Mouse (Mus musculus) T-cell, adult 2 months (primary cell): ENCODE data around the gene Omt2a.
"Not testable (repeated sequence)": the region's sequence is repeated elsewhere in the genome, so short reads cannot be mapped to it uniquely, and the experiment has no call there.

ENCODE experiments used
- DNase-seq: peaks from one replicate; pipeline ENCODE4 v3.0.0; 2022; ENCODE audit warnings: low spot score

Omt2a gene

DNA sequence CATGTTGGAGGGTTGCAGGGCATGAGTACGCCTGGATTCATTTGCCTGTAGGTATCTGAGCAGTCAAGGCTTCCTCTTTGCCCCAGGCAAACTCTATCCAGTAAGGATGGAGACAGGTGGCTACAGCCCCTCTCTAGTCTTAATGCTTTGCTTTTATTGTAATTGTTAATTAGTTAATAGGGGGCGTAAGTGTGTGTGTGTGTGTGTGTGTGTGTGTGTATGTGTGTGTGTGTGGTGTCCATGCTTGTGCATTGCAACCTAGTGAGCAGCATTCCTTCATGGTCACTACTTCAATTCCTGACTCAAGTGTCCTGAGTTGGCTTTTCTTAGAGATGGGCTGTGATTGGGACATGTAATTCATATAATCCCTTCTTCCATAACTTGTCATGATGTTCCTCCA, at the start of gene Omt2a:
Gene Omt2a (minus strand): TSS at position 101 of the 400 bp plus-strand sequence.
- no peak for DNase-seq

DNA sequence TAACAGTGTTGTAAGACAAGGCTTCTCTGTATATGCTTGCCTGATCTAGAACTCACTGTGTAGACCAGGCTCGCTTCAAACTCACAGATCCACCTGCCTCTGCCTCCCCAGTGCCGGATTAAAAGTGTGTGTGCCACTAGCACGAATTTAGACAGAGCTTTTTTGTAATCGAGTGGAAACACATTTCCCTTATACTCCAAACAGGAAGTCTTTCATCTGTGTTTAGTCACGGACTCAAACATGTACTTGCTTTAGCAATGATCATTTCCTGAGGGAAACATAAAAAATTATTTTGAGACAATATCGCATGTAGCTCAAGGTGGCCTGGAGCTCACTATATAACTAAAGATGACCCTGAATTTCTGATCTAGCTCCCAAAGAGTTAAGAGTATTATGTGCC, 48.8 kb upstream of the Omt2a start:
- DNase-seq: no peak

DNA sequence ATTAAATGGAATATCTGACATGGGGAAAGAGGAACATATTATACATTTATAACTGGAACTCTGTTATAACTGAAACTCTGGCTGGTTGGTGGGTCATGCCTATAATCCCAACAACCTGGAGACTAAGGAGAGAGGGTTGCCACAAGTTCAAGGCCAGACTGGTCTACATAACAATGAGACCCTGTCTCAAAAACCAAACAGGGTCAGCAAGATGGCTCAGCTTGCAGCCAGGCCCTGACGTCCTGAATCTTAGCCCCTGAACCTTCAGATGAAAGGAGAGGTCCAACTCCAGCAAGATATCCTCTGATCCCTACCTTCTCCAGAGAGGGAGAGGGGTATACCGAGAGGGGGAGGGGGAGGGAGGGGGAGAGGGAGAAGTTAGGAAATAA, 45.9 kb upstream of the Omt2a start:
- DNase-seq: no peak

DNA sequence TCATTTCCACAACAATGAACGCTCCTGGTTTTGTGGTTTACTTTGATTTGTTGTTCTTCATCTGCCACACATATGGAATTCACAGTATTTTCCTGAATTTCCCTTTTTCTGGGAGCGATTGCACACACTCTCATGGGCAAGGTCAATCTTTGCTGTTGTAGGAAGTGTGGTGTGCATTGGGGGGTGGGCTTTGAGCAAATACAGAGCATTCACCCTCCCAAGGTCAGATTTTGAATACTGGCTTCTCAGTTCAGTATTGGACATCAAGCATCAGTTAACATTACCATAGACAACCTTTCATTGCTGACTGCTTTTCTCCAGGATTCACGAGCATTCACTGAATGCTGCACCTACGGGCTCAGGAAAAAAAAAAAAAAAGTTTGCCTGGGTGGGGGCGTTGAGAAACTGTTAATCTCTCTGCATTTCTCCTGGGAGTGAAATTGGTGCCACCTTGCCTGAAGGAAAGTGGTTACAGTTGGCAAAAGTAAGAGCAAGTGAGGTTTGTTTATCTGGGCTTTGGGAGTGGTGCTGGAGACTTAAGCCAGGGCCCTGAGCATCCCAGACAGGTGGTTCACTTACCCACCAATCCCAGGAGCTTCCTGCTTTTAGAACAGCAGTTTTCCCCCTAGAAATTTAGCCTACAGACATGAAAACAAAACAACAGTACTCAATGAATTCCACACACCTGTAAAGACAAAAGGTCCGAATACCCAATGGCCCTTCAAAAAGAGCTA, 45.3 kb upstream of the Omt2a start:
- DNase-seq: no peak

DNA sequence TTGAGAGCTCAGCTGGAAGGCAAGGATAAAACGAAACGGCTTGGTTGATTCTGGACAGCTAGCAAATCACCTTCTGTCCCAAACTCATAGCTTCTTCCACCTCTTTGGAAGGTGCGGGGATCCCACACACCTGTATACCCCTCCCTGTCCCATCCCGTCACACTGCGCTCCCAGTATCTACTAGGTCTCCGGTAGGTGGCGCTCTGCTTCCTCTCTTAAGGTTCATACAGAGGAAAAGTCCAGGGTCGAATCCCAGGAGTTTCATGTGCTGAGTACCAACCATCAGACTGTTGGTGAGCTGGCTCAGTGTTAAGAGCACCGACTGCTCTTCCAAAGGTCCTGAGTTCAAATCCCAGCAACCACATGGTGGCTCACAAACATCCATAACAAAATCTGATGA, 43.5 kb upstream of the Omt2a start:
- peak; percentile 32 for DNase-seq

DNA sequence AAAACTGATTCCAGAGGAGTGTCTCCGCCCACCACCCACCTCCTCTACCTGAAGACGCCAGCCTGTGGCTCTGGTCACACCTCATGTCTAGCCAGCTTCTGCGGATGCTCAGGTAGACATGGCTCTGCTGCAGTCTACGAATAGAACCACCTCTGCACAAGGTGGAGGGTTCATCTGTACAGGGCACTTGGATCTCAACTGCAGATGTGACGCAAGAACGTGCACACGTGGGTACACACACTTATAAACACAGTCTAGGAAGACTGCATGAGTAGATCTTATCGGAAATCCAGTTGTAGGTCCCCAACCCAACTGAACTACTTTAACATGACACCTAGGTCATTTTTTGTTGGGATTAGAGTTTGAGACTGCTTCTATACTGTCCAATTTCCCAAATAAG, 41.0 kb upstream of the Omt2a start, which contains the start of gene Gsta2:
Gene Gsta2 (minus strand): TSS at position 178 of the 400 bp plus-strand sequence.
- DNase-seq: no peak

DNA sequence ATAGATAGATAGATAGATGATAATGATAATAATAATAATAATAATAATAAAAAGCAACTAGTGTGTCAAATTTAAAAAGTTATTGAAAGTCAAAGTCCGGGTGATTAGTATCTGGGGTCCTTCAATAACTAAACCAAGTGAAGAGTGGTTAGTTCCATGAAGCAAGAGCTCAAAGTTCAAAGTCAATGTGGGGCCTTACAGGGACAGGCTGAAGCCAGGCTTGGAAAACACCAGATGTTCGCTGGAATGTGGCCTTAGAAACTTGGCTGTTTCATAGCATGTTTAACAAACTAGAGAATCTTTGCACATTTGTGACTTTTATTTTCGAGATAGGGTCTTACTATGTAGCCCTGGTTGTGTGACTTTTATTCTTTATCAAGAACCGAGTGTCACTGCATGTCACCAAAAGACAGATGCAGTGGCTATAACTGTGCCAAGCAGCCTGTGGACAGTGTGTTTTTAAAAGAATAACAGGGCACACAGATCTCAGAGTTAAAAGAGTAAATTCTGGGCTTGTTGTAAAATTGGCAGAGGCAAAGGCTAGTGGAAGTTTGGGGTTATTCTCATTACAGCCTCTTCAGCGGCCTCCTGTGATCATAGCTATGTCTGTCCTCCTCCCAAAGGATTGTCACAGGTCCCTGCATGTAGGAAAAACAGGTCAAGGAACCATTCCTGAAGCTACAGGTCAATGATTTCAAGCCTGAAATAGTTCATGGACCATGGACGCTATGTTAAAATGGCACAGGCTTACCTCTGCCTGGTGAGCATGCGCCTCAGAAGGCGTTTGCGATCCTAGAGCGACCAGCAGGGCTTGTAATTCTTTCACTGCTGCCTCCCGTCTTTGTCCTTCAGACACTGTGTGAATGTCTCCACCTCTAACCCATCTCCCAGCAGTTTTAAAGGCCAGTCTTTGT, 40.3 kb upstream of the Omt2a start:
- no peak for DNase-seq

DNA sequence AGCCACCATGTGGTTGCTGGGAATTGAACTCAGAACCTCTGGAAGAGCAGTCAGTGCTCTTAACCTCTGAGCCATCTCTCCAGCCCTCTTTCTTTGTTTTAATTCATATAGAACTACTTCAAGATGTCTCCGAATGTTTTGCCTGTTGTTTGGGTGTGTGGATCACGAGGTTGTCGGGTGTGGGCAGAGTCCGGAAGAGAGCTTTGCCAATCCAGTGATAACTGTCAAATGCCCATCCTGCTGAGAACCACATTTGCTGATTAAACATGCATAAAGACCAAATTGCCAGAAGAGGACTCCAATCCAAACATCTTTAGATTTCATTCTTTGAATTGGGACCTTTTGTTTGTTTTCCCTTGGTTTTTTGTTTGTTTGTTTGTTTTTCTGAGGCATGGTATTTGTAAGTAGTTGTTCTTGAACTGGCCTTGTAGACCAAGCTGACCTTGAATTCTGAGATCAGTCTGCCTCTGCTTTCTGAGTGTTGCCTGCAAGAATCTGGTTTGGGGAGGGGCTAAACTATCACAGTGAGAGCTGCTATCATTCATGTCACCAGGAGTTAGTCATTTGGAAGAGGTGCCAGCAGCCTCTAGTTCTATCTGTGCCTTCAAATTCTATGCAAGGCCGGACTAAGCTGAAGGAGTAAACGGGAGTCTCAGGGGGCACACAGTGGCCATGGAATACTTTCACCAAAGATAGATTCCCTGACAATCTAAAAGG, 37.1 kb upstream of the Omt2a start:
- DNase-seq: no peak

DNA sequence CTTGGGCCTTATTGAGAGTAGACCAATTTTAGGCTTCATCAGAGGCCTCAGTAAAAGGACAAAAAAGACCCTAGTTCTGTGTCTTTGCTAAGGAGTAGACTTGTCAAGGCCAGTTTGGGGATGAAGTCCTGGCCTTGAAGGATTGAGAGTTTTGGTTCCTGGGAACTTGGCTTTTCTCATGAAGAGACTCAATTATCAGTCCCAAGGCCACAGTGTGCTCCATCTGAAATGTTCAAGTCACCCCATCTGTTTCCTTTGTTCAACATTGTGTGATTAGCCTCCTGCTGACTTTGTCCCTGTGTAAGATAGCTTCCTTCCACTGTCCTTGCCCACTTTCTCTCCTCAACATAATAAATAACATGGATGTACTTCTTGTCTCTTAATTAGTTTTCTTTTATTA, 35.4 kb upstream of the Omt2a start:
- not testable (repeated sequence) for DNase-seq

DNA sequence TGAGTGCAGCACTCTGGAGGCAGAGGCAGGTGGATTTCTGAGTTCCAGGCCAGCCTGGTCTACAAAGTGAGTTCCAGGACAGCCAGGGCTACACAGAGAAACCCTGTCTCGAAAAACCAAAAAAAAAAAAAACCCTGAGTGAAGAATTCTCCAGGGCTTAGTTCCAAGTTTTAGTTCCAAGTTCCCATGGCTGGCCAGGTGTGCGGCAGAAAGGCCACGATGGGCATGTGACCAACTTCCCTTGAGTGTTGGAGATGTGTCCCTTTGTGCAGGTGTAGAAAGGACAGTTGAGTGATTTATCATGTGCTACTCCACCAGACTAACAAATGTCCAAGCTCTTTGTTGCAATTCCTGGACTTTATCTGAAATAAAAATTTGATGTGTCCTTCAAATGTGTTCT, 34.5 kb upstream of the Omt2a start:
- not testable (repeated sequence) for DNase-seq

DNA sequence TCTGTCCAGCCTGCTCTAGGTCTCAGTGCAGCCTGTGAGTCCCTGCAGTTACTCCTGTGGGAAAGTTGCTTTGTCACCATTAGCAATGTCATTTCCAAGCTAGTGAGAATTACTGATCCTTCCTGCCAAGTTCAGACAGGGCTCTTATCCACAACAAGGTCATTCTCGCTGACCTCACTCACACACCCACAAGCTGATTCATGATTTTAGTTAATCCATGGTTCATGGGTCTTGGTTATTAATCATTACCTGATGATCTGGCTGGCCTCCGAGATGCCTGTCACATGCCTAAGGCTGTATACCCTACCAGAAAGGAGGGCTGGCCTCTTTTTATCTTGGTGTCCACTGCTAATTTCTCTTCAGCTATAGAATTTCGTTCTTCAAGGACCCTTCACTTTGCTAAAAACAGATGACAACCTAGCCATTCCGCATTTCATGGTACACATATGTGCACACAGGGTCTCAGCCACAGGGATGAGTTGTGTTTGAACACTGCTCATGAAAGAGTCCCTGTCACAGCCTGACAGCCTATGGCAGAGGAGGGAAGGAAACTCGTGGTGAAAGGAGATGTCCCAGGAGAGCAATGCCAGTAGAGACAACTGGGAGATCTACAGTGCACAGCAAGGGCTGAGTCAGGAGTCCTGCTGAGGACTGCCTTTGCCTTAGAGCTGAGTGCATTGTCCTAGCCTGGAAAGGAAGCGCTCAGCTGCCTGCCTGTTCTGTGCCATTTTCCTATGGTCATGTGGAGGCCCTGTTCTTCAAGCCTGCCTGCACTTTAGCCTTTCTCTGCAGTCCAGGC, 33.8 kb upstream of the Omt2a start:
- DNase-seq: not testable (repeated sequence)

DNA sequence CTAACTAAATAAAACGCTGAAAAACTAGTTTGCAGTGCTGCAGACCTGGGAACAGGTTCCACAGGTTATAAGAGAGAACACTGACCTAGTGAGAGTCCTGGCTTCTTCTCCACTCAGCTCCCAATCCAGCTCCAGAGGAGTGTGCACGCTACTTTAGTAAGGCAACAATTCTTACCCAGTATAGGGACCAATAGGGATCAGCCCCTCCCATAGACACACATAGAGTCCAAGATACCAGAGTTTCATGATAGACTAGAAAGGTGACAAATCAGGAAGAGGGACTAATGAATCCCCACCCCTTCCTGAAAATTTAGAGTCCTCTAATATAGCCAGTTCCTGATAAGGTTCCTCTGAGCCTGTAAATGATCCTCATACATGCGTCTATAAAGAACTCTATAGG, 32.4 kb upstream of the Omt2a start:
- DNase-seq: no peak

DNA sequence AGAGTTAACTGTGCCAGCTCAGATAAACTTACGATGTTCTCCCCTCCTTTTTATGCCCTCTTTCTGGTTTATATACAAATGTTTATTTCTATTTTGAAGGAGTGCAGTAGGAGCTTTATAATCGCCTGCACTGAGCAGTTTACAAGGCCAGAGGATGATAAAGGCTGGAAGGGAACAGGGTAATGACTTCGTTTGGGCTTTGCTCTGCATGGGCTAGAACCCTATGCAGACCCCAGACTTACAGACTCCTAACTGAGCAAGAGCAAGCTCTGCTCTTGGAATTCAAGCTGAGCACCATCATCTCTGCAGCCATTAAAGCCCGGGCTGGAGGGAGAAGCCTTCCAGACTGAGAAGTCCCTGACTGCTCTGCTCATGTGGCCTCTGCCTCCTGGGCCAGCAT, 30.6 kb upstream of the Omt2a start:
- DNase-seq: not testable (repeated sequence)

DNA sequence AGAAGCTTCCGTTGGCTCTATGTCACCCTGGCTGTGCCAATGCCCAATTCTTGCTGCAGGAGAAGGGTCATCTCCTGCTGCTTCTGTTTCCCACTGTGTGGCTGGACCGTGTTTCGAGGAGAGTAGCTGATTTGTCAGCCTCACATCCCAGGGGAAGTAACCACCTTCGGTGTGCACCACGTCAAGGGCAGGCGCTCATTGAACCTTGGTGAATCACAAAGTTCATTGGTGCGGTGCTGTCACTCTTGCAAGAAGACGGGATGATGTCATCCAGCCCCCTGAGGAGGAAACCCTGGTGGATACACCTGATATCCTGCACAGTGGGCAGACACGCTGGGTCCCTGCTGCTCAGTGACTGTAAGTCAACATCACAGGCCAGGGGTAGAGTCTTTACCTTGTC, 28.5 kb upstream of the Omt2a start:
- DNase-seq: not testable (repeated sequence)

DNA sequence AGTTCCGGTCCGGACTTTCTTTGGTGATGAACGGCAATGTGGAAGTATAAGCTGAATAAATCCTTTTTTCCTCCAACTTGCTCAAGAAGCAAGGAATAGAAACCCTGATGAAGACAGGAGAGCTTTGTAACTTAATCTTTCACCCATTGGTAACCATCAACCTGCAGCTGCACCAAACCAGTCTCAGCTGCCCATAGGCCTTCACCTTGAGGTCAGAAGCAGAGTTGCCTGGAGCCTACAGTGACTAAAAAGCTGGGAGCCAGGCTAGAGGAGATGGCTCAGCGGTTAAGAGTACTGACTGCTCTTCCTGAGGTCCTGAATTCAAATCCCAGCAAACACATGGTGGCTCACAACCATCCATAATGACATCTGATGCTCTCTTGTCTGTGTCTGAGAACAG, 27.9 kb upstream of the Omt2a start:
- DNase-seq: not testable (repeated sequence)

DNA sequence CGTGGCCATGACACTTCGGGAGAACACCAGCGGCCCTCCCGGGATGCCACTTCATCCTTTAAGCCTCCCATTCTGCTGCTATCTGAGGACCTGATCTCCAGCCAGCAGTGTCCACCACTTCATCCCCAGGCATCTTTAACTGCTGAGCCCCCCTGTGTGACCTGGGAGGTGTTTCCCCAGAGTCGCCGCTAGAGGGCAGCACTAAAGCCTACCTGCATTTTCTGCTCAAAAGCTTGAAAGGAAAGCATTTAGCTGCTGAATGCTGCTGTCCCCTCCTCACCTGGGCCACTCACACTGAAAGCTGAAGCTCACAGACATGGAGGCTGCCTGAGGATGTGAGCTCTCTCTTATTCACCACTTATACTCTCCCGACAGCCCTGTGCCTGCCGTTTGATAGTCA, 25.7 kb upstream of the Omt2a start:
- DNase-seq: peak; percentile 19

DNA sequence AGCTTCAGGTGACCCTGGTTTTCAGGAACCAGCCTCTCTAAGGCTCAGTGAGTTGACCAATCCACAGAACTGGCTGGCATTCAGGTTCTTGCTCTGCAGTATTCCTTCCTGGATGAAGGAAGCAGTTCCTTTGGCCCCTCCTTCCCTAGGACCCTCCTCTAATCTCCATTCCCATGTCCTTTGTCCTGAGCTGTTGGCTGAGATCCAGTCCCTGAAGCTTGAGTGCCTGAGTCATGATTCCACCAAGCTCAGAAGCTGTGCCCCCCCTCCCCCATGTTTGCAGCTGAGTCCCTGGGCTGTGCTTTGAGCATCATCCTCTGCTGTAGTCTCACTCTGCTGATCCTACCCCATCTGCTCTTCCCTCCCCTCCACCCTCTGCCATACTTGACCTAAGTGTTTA, 22.5 kb upstream of the Omt2a start:
- DNase-seq: not testable (repeated sequence)

DNA sequence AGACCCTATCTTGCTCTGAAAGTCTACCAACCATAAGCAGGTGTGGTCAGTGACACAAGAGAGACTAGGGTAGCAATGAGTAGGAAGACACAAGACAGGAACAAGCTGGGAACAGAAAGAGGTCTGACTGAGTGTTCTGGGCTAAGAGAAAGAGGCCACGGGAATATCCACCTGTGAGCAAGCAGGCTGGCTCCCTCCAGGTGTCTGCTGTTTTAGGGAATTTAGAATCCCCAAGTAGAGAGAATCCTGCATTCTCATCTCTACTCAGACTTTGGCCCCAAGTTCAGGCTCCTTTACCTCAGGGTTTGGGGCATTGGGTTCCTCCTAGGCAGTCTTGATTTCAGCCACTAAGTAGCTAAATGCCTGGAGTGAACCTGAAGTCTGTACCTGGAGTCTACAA, 12.7 kb upstream of the Omt2a start, which contains the start of gene Omt2b:
Gene Omt2b (plus strand): TSS at position 301 of the 400 bp plus-strand sequence.
- DNase-seq: not testable (repeated sequence)

DNA sequence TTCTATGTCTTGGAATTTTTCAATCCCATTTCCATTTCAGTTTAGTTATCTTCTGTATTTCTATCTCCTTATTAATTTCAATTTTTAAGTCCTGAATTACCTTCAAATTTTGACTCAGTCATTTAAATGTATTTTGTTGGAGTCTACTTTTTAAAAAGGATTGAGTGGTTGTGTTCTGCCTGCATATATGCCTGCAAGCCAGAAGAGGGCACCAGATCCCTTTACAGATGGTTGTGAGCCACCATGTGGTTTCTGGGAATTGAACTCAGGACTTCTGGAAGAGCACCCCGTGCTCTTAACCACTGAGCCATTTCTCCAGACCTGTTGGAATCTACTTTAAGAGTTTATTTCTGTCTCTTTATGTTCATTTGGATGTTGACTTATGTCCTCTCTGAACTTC, 4.9 kb upstream of the Omt2a start:
- no peak for DNase-seq

DNA sequence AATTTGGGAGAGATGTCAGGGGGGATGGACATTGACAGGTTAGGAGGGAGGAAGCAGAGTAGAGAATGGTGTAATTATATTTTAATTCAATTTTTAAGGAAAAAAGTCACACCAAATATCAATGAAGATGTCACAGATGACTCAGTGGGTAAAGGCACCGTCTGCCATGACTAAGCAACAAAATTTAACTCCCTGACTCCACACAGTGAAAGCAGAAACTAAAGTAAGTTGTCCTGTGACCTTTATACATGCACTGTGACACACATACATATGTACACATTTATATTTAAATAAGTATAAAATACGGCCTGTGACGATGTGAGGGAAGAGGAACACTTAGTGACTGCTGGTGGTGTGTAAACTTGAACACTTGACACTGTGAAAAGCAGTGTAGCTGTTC, 6.5 kb downstream of the Omt2a start:
- not testable (repeated sequence) for DNase-seq

DNA sequence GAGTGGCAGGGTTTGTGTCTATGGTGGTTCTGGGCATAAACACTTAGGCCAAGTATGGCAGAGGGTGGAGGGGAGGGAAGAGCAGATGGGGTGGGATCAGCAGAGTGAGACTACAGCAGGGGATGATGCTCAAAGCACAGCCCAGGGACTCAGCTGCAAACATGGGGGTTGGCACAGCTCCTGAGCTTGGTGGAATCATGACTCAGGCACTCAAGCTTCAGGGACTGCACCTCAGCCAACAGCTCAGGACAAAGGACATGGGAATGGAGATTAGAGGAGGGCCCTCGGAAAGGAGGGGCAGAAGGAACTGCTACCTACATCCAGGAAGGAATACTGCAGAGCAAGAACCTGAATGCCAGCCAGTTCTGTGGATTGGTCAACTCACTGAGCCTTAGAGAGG, 15.5 kb downstream of the Omt2a start:
- not testable (repeated sequence) for DNase-seq

DNA sequence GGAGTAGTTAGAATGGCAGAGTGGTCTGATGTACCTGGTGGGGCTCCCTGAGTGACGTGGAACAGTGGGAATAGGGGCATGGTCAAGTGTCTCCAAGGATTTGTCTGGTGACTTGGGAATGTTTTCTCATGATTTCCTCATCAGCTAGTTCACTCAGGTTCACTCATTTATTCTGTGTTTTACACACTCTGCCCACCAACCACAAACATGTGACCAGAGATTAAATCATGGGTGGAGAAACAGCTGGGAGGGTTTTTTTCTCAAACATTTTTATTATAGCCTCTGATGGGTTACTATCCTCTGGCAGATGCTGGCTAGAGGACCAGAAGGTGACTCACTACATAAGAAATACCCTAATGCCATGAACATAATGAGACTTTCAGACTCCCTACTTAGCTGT, 16.4 kb downstream of the Omt2a start:
- DNase-seq: no peak
